Mouse (Mus musculus): ENCODE measurements around the gene Gm13101. TPM values are rescaled to one million over a fixed set of nuclear protein-coding genes. Genes with fewer than 3 reads are reported as not detected.
A peak's percentile ranks its signal among the peaks of the same experiment; 100 is the strongest.
"Not testable (repeated sequence)": the region's sequence is repeated elsewhere in the genome, so short reads cannot be mapped to it uniquely, and the experiment has no call there.

Gene Gm13101
- not detected for total RNA-seq (2021)
- long read RNA-seq, experiment 1 = 0 reads
- long read RNA-seq, experiment 2 = 0 reads

GRCm38 (mm10) chr4:143966850-143967249, at the start of gene Gm13101:
Gm13101 (minus strand) TSS chr4:143966950.
- DNase-seq = not testable (repeated sequence)

DNA sequence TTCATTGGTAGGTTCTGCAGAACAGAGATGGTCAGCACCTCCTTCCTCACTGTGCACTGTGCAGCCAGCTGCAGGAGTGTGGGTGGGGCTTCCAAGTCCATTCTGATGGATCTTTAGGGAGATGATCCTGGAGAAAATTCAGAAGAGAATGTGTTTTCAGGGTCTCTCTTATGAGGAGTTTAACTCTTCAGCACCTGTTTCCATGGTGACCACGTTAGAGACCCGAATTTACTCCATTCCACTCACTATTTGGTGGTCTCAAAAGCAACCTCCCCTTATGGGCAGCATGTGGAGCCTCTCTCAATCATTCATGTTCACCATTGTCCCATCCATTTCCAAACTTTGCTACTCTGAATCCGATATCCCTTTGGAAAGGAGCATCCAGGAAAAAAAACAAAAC, 27.5 kb upstream of the Gm13101 start, which contains the start of gene Pramef17:
Gene Pramef17 (minus strand): TSS at position 101 of the 400 bp plus-strand sequence.
- not testable (repeated sequence) for DNase-seq

DNA sequence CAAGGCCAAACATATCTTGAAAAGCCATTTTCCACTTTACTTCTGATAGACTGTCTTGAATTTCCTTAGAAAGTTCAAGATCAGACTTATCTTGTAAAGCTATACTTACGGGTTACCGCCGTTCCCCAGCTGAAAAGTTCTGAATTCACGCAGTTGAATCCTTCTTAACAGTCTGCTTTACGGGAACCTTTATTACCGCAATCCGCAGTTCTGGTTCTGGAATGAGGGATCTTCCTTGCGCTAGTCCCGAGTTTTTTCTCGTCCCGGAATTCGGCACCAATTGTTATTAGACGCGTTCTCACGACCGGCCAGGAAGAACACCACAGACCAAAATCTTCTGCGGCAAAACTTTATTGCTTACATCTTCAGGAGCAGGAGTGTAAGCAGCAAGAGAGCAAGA, 21.4 kb upstream of the Gm13101 start:
- peak; percentile 48 to 64 for DNase-seq

- DNase-seq = peak; percentile 32 to 72
These were observed 20.8 kb upstream of the Gm13101 start for GRCm38 (mm10) chr4:143987475-143987941.

DNA sequence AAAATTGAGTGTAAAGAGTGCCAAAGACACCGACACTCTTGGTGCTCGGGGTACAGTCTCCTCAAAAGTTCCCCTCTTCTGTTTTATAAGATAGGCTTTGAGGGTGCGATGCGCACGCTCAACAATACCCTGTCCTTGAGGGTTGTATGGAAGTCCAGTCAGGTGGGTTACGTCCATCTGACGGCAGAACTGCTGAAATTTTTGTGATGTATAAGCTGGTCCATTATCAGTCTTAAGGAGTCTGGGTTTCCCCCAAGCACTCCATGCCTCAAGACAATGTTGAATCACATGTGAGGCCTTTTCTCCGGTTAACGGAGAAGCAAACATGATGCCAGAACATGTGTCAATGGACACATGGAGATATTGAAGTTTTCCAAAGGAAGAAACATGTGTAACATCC, 19.0 kb upstream of the Gm13101 start:
- peak; percentile 15 to 29 for DNase-seq

GRCm38 (mm10) chr4:143985165-143985564, 18.4 kb upstream of the Gm13101 start:
- peak; percentile 11 to 20 for DNase-seq

GRCm38 (mm10) chr4:143983446-143983845, 16.7 kb upstream of the Gm13101 start:
- DNase-seq = not testable (repeated sequence)

- DNase-seq = not testable (repeated sequence)
These were observed 15.8 kb downstream of the Gm13101 start, which contains the start of gene Pramef25 for GRCm38 (mm10) chr4:143950916-143951315. Pramef25 (minus strand) TSS chr4:143951016.

Other genes with a start within 250 kb of the Gm13101 start
- gene Gm13078, start 247.5 kb downstream of the Gm13101 start, total RNA-seq (2021) = not detected
- not detected for gene Gm13023, start 177.6 kb downstream of the Gm13101 start, total RNA-seq (2021)
- gene Gm13084, start 150.9 kb downstream of the Gm13101 start, total RNA-seq (2021) = not detected
- not detected for gene Gm13103, start 120.5 kb downstream of the Gm13101 start, total RNA-seq (2021)
- not detected for gene Pramef6, start 66.6 kb downstream of the Gm13101 start, total RNA-seq (2021)
- not detected for gene Pramef25, start 15.9 kb downstream of the Gm13101 start, total RNA-seq (2021)
- gene Pramef17, start 27.4 kb upstream of the Gm13101 start, total RNA-seq (2021) = not detected
- gene Pramel4, start 92.2 kb upstream of the Gm13101 start, total RNA-seq (2021) = not detected
- gene Gm13102, start 139.5 kb upstream of the Gm13101 start, total RNA-seq (2021) = not detected
- not detected for gene Oog3, start 195.7 kb upstream of the Gm13101 start, total RNA-seq (2021)
- not detected for gene Oog2, start 223.8 kb upstream of the Gm13101 start, total RNA-seq (2021)
- gene C87977, start 246.4 kb upstream of the Gm13101 start, total RNA-seq (2021) = not detected